Mouse (Mus musculus) CH12.LX (cell line): ENCODE results near the gene Kcnn3. TPM values are rescaled to one million over a fixed set of nuclear protein-coding genes. Genes with fewer than 3 reads are reported as not detected.

ENCODE experiments used
- DNase-seq: peaks from one replicate; pipeline ENCODE4 v3.0.0-alpha.2; 2013; ENCODE audit errors: extremely low read depth
- H3K27ac ChIP-seq: 2 replicates; pipeline ENCODE4 v1.5.1; 2012; ENCODE audit warnings: low read depth, mild to moderate bottlenecking, control low read depth, moderate library complexity; ENCODE audit not compliant: insufficient read depth
- H3K27me3 ChIP-seq: replicated peaks from 2 replicates; pipeline ENCODE3; 2012; ENCODE audit warnings: inconsistent platforms
- H3K36me3 ChIP-seq, 2 experiments: replicated peaks in 1 of 2; 2 replicates each; pipeline versions ENCODE3 to v1.6.1; 2012; ENCODE audit warnings: inconsistent platforms in 1 of 2, low read length in 1 of 2, mild to moderate bottlenecking in 1 of 2, mixed read lengths in 1 of 2, moderate library complexity in 1 of 2; ENCODE audit not compliant: control insufficient read depth in 1 of 2, insufficient read depth in 1 of 2
- H3K4me1 ChIP-seq, 2 experiments: 2 replicates each; pipeline ENCODE4 v1.6.1; 2012; ENCODE audit warnings: inconsistent platforms in 1 of 2, moderate library complexity in 1 of 2; ENCODE audit not compliant: insufficient read depth in 2 of 2, control insufficient read depth in 1 of 2
- H3K4me2 ChIP-seq: 2 replicates; pipeline ENCODE4 v1.6.1; 2012; ENCODE audit warnings: low read depth, mild to moderate bottlenecking, control low read depth; ENCODE audit not compliant: poor library complexity, insufficient read depth, severe bottlenecking
- H3K4me3 ChIP-seq, 3 experiments: fragments of 150-350 bp in 1 of 3; sonication (generic) in 1 of 3; replicated peaks in 1 of 3; 2 replicates each; pipeline versions ENCODE3 to v1.5.1; 2011 to 2012; ENCODE audit warnings: low read depth in 2 of 3, low read length in 2 of 3, mild to moderate bottlenecking in 2 of 3, moderate library complexity in 2 of 3, control low read depth in 1 of 3, improper control_type of control experiment in 1 of 3, inconsistent platforms in 1 of 3, mixed read lengths in 1 of 3; ENCODE audit not compliant: poor library complexity in 1 of 3
- H3K79me2 ChIP-seq: replicated peaks from 2 replicates; pipeline ENCODE4 v1.6.1; 2012; ENCODE audit warnings: mild to moderate bottlenecking, moderate library complexity; ENCODE audit not compliant: control insufficient read depth, poor library complexity, insufficient read depth, severe bottlenecking; ENCODE audit errors: extremely low read depth
- H3K9ac ChIP-seq: 2 replicates; pipeline ENCODE4 v1.6.1; 2012; ENCODE audit warnings: low read depth, mild to moderate bottlenecking, control low read depth, moderate library complexity; ENCODE audit not compliant: insufficient read depth
- H3K9me3 ChIP-seq: replicated peaks from 2 replicates; pipeline ENCODE3; 2012; ENCODE audit warnings: low read length, inconsistent platforms, mixed read lengths
- BHLHE40 ChIP-seq: IDR thresholded peaks from 2 replicates; pipeline ENCODE4 v1.6.1; 2011; ENCODE audit warnings: mild to moderate bottlenecking, low read depth, low read length, improper control_type of control experiment
- CHD1 ChIP-seq: IDR thresholded peaks from 2 replicates; pipeline ENCODE4 v1.6.1; 2012; ENCODE audit warnings: low read depth, low read length, improper control_type of control experiment, inconsistent platforms
- CHD2 ChIP-seq: IDR thresholded peaks from 2 replicates; pipeline ENCODE4 v1.6.1; 2011; ENCODE audit warnings: low read length, improper control_type of control experiment
- CTCF ChIP-seq, 2 experiments: IDR thresholded peaks in 1 of 2; conservative IDR thresholded peaks in 1 of 2; 2 replicates each; pipeline ENCODE4 v1.5.1; 2011 to 2012; ENCODE audit warnings: low read depth in 2 of 2, low read length in 2 of 2, improper control_type of control experiment in 1 of 2, inconsistent platforms in 1 of 2, mild to moderate bottlenecking in 1 of 2, moderate library complexity in 1 of 2
- ELF1 ChIP-seq: IDR thresholded peaks from 2 replicates; pipeline ENCODE4 v1.6.1; 2014; ENCODE audit warnings: low read depth, mild to moderate bottlenecking, inconsistent platforms, low read length, improper control_type of control experiment
- EP300 ChIP-seq: IDR thresholded peaks from 2 replicates; pipeline ENCODE4 v1.6.1; 2011; ENCODE audit warnings: low read length, improper control_type of control experiment
- GABPA ChIP-seq: IDR thresholded peaks from 2 replicates; pipeline ENCODE4 v1.6.1; 2012; ENCODE audit warnings: low read depth, low read length, improper control_type of control experiment, inconsistent platforms; ENCODE audit not compliant: insufficient replicate concordance
- HCFC1 ChIP-seq: IDR thresholded peaks from 2 replicates; pipeline ENCODE4 v1.6.1; 2012; ENCODE audit warnings: low read depth, mild to moderate bottlenecking, inconsistent platforms, low read length, improper control_type of control experiment
- IRF4 ChIP-seq: IDR thresholded peaks from 2 replicates; pipeline ENCODE4 v1.6.1; 2014; ENCODE audit warnings: low read depth, mild to moderate bottlenecking, inconsistent platforms, low read length, improper control_type of control experiment
- JUN ChIP-seq: IDR thresholded peaks from 2 replicates; pipeline ENCODE4 v1.6.1; 2011; ENCODE audit warnings: low read depth, mild to moderate bottlenecking, low read length, improper control_type of control experiment, moderate library complexity; ENCODE audit not compliant: insufficient read depth
- JUND ChIP-seq: conservative IDR thresholded peaks from 2 replicates; pipeline ENCODE4 v1.6.1; 2011; ENCODE audit warnings: low read depth, low read length, improper control_type of control experiment
- KAT2A ChIP-seq: IDR thresholded peaks from 2 replicates; pipeline ENCODE4 v1.6.1; 2012; ENCODE audit warnings: low read length, improper control_type of control experiment, inconsistent platforms; ENCODE audit not compliant: insufficient replicate concordance
- MAFK ChIP-seq: IDR thresholded peaks from 2 replicates; pipeline ENCODE4 v1.6.1; 2011; ENCODE audit warnings: low read length, improper control_type of control experiment; ENCODE audit not compliant: insufficient replicate concordance
- MAZ ChIP-seq: IDR thresholded peaks from 2 replicates; pipeline ENCODE4 v1.6.1; 2012; ENCODE audit warnings: low read depth, mild to moderate bottlenecking, inconsistent platforms, low read length, improper control_type of control experiment, moderate library complexity
- MXI1 ChIP-seq: IDR thresholded peaks from 2 replicates; pipeline ENCODE4 v1.6.1; 2011; ENCODE audit warnings: mild to moderate bottlenecking, low read depth, low read length, improper control_type of control experiment
- MYC ChIP-seq: IDR thresholded peaks from 2 replicates; pipeline ENCODE4 v1.6.1; 2011; ENCODE audit warnings: low read depth, mild to moderate bottlenecking, improper control_type of control experiment, low read length
- NELFE ChIP-seq: IDR thresholded peaks from 2 replicates; pipeline ENCODE4 v1.6.1; 2011; ENCODE audit warnings: low read depth, low read length, improper control_type of control experiment
- PAX5 ChIP-seq: IDR thresholded peaks from 2 replicates; pipeline ENCODE4 v1.6.1; 2012; ENCODE audit warnings: low read length, inconsistent platforms, mixed read lengths
- POLR2AphosphoS2 ChIP-seq: IDR thresholded peaks from 2 replicates; pipeline ENCODE4 v1.6.1; 2011; ENCODE audit warnings: low read depth, low read length, improper control_type of control experiment
- SMC3 ChIP-seq: IDR thresholded peaks from 2 replicates; pipeline ENCODE4 v1.6.1; 2011; ENCODE audit warnings: low read depth, low read length, improper control_type of control experiment
- UBTF ChIP-seq: IDR thresholded peaks from 2 replicates; pipeline ENCODE4 v1.6.1; 2012; ENCODE audit warnings: low read depth, mild to moderate bottlenecking, inconsistent platforms, low read length, improper control_type of control experiment, moderate library complexity
- USF1 ChIP-seq: IDR thresholded peaks from 2 replicates; pipeline ENCODE4 v1.6.1; 2014; ENCODE audit warnings: low read depth, mild to moderate bottlenecking, inconsistent platforms, low read length, improper control_type of control experiment
- USF2 ChIP-seq: conservative IDR thresholded peaks from 2 replicates; pipeline ENCODE4 v1.6.1; 2011; ENCODE audit warnings: low read depth, low read length, improper control_type of control experiment
- ZC3H11A ChIP-seq: IDR thresholded peaks from 2 replicates; pipeline ENCODE4 v1.6.1; 2012; ENCODE audit warnings: low read depth, mild to moderate bottlenecking, inconsistent platforms, low read length, improper control_type of control experiment
- ZKSCAN1 ChIP-seq: IDR thresholded peaks from 2 replicates; pipeline ENCODE4 v1.6.1; 2012; ENCODE audit warnings: low read depth, inconsistent platforms, low read length, improper control_type of control experiment, borderline replicate concordance
- dilution Hi-C: fragments of 300-500 bp; cut with MboI; formaldehyde crosslinking; loops from 2 replicates; pipeline ENCODE4 v1.14.3; 2020; ENCODE audit warnings: low sequenced_read_pairs; ENCODE audit not compliant: extremely low pct_unique_long_range_greater_than_20kb, extremely low pct_ligation_motif_present
- in situ Hi-C: fragments of 300-500 bp; cut with MboI; formaldehyde crosslinking; loops from 3 replicates; pipeline ENCODE4 v1.14.3; 2019; ENCODE audit warnings: low sequenced_read_pairs, low pct_ligation_motif_present, low pct_unique_long_range_greater_than_20kb, mixed read lengths
- polyA plus RNA-seq: library from polyadenylated mRNA; unstranded; fragments of >175 nt; gene quantifications from 2 replicates; pipeline ENCODE4 v1.2.1, GENCODE M21; 2012; ENCODE audit warnings: low read depth; ENCODE audit not compliant: insufficient read length
- total RNA-seq, 2 experiments: library from RNA; depleted of rRNA; stranded (reverse); fragments of 300-350 nt in 1 of 2; fragments of >200 nt in 1 of 2; gene quantifications; 2 replicates each; pipeline ENCODE4 v1.2.3; 2012 to 2014

Gene Kcnn3
- total and polyA plus RNA-seq, 3 experiments: 0.06 TPM; not detected in 2

DNA sequence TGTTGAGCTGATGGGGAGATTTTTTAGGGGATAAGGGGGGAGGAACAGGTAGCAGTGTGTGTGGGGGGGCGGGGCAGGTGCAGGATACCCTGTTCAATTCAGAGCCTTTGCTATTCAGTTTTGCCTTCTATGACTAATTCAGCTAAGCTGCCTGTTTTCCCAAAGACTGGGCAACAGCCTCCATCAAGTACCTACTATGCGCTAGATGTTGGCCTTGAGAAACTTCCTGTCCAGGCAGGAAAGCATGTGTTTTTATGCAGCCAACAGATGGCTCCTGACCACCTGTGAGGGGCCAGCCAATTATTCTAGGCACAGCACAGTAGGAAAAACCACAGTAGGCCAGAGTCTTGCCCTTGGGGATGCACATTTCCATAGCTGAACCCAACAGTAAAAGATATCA is 15.2 kb downstream of the Kcnn3 start:
- Histone ChIP-seq H3K36me3 (no peaks in the 10 kb centered on the region), H3K9me3 (no peaks in the 10 kb centered on the region), H3K4me3 (no peak overlapping the region), H3K4me2 (no peak overlapping the region), H3K79me2 (no peaks in the 10 kb centered on the region), H3K27me3 (peaks cover 10% of the 10 kb centered on the region), H3K9ac (no peak overlapping the region), H3K27ac (no peak overlapping the region), H3K4me1 (peaks cover 0 to 20% of the 10 kb centered on the region in 2 experiments; a peak in 2 of 4 replicates)
- dilution Hi-C loops: no loop called here
- in situ Hi-C loops: no loop called here
- TF ChIP-seq USF1 (no peak), MAZ (no peak), CHD1 (no peak), ELF1 (no peak), CTCF (conservative IDR thresholded peaks at IDR 0.05 in 1 of 2, IDR thresholded peaks at IDR 0.05 in 1 of 2; ENCODE audit: low read depth in 2 of 2, low read length in 2 of 2) (no peak), MXI1 (no peak), ZC3H11A (no peak), MYC (no peak), GABPA (no peak), POLR2AphosphoS2 (no peak), KAT2A (no peak), PAX5 (no peak), JUN (no peak), ZKSCAN1 (no peak), JUND (no peak), UBTF (no peak), SMC3 (no peak), IRF4 (no peak)
- DNase-seq: no peak

DNA sequence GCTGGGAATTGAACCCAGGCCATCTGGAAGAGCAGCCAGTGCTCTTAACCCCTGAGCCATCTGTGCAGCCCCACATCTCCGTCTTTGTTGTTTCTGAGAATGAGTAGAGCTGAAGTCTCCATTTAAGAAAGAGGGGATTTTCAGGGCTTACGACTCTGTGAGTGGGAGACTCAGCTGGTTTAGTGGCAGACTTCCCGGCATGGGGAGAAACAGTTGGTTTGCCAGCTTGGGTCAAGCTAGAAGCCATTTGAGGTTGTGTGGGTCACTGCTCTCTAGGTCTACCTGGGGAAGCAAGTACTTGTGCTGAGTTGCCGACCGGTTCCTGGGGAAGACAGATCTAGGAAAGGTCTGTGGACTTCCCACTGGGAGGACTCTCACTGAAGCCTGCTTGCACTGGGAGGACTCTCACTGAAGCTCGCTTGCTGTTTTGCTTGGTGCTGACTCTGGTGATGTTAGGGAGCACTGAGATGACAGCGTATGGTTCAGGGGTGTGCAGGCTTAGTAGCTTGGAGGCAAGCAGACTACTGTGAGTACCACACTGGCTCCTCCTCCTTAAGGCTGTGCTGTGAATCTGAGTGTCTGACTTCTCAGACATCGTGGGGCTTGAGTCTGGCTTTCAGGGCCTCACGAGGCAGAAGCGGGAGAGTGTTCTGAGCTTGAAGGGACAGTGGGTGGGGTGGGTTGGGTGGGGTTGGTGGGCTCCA is 19.2 kb downstream of the Kcnn3 start:
- no peak for TF ChIP-seq NELFE
- no peak for TF ChIP-seq BHLHE40
- TF ChIP-seq MAFK: no peak
- TF ChIP-seq MYC: no peak
- no peak for TF ChIP-seq CHD2
- no peak for TF ChIP-seq CTCF (conservative IDR thresholded peaks at IDR 0.05 in 1 of 2, IDR thresholded peaks at IDR 0.05 in 1 of 2; ENCODE audit: low read depth in 2 of 2, low read length in 2 of 2)
- TF ChIP-seq HCFC1: no peak
- no peak for TF ChIP-seq GABPA
- no peak for TF ChIP-seq MAZ
- no peak for TF ChIP-seq POLR2AphosphoS2
- no peak for TF ChIP-seq JUND
- TF ChIP-seq USF1: no peak
- no peak for TF ChIP-seq ZC3H11A
- TF ChIP-seq EP300: no peak
- TF ChIP-seq USF2: no peak
- no peak for TF ChIP-seq ELF1
- no peak for TF ChIP-seq SMC3
- TF ChIP-seq, all 38 proteins: peak for 0
- H3K27ac ChIP-seq: no peak overlapping the region
- no peaks in the 10 kb centered on the region for H3K79me2 ChIP-seq
- in situ Hi-C loops: no loop called here
- H3K4me1 ChIP-seq: peaks cover 4 to 26% of the 10 kb centered on the region in 2 experiments
- no peak overlapping the region for H3K9ac ChIP-seq
- no peak overlapping the region for H3K4me2 ChIP-seq
- H3K36me3 ChIP-seq: no peaks in the 10 kb centered on the region
- H3K27me3 ChIP-seq: peaks cover 3% of the 10 kb centered on the region
- H3K9me3 ChIP-seq: no peaks in the 10 kb centered on the region
- H3K4me3 ChIP-seq: no peak overlapping the region
- dilution Hi-C loops: no loop called here
- no peak for DNase-seq
